Mouse (Mus musculus) retina, postnatal 7 days (tissue): ENCODE measurements at regions not wholly inside any gene's neighbourhood (a gene's known extent, or its start where the extent isn't known, plus 50 kb on each side); places are given as distances from the start of the nearest gene placed in this dataset.
A peak's percentile ranks its signal among the peaks of the same experiment; 100 is the strongest.
"Not testable (repeated sequence)": the region's sequence is repeated elsewhere in the genome, so short reads cannot be mapped to it uniquely, and the experiment has no call there.

Source experiments
- DNase-seq: peaks from one replicate; pipeline ENCODE4 v3.0.0-alpha.2; 2012; ENCODE audit warnings: low read depth, low spot score

DNA sequence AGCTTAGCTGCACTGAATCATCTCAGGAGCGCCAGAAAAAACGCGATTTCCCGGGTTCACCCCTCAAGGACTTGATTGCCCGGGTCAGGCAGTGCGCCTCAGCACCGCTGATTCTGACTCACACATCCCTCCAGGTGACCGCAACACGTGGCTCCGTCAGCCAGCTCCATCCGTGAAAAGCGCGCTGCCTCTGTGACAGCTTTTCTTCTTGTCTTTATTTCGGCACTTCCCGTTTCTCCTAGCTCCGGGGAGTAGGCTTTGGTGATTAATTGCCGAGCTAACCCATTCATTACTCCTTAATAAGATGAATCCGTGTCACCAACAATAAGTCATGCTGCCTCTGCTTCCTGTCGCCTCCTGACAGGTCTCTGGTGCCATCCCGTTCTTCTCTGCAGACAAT is 108.6 kb downstream of the Katnal1 start:
- DNase-seq: no peak

DNA sequence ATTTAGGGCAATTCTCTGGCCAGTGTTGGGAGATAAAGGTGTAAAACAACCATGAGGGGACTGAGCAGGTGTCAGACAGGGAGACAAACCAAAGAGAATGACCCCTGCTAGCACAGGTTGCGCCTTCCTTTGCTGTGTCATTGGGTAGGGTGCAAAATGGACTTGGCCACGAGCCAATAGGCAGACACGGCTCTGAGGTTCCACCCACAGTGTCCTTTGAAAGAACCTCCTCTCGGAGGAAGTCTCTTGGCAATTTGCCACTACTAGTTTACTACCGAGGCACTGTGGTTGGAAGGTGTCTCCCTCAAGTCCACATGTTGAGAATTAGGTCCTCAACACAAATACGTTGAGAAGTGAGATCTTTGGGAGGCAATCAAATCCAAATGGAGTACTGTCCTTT is 109.7 kb downstream of the Katnal1 start:
- DNase-seq: no peak

DNA sequence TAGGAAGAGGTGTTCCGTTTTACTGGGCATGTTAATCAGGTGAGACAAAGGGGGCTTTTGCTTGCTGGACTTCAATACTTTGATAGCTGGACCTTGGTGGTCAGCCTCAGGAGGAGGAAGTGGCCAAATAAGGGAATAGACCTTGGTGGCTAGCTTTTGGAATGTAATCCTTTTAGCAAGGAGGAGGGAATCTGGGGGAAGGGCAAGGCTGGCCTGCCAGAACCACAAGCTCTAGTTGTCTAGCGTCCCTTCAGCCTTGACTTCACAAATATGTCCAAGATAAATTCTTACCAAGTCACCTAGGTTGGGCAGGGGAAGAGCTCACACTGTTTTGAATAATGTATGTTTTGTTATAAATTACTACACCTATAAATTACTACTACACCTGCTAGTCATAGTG is 110.4 kb downstream of the Katnal1 start:
- no peak for DNase-seq

DNA sequence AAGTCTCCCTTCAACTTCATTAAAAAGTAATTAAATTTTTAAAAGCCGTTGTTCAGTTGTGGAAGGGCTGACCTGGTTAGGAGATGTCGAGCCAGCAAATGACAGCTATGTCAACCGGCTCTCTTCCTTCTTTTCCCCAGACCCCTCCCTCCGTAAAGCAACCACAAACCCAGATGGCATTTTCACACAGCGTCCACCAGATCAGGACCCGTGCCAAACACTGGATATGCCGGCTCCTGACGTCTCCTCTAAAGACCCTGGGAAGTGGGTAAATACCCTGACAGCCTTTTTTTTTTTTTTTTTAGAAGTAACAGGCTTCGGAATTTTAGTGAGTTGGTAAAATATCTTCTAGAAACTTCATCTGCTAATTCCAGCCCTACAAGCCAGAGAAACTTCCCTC is 116.3 kb downstream of the Katnal1 start:
- DNase-seq: no peak

DNA sequence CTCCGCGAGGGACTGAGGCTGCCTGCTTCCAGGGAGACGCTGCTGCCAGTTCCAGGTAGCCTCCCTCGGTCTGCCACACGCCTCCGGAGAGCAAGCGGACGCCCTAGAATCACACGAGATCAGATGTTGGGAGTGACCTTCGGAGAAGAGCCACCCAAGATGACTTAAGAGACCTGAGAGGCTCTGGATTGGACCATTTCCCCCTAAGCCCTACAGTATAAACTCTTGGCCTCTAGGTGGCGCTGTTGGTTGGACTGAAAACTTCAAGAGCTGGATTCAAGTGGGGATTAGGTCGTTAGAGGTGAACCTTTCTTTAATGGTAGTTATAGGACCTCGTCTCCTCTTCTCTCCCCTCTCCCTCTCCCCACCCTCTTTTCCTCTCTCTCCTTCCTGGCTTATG is 117.1 kb downstream of the Katnal1 start:
- DNase-seq: peak; percentile 84

DNA sequence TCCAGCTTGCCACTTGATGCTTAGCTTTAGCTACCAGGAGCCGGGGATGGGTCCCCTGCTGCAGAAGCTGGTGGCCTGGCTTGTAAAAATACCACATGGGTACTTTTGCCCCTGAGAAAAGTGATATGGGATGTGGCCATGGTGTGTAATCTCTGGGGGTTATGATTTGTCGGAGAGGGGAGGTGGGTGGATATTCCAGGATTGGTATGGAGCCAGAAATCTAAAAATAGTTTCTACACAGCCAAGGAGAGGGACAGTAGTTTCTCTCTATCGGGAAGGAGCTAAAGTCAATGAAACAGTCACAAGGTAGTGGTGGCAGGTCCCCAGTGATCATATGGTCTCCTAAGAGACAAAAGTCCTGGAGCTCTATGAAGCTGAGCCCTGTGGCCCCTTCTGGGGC is 119.6 kb downstream of the Katnal1 start:
- DNase-seq: no peak

DNA sequence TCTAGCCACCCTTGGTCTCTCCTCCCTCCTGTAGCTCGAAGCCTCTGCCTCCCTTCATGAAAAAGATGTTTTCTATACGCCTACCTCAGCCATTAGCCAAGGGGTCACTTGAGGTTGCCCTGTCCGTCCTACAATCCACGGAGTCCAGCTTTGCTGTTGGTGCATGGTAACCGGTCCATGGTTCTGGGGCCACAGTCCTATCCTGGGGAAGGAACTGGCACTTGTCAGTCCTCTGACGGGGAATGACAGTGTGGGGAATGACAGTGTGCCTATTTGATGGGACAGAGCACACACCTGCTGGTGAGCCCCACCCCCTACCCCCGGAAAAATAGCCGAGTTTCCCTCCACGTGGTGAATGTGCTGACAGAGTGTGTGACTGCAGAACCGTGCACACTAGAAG is 120.1 kb downstream of the Katnal1 start:
- no peak for DNase-seq

DNA sequence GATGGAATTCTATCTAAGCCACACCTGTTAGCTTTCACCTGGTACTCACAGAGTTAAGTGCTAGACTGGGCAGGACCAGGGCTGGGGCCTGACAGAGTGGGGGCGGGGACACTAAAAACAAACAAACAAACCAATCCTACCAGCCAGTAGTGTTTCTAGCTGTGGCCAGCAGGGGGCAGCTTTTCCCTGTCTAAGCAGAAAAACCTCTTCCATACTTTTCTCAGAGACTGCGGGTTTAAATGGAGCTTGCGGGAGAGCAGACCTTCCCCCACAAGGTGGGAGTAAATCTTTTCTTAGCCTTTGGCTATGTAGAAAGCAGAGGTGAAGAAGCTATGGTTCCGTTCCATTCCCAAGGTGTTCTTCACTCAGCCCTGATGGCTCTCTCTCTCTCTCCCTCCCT is 120.7 kb downstream of the Katnal1 start:
- peak; percentile 53 for DNase-seq

DNA sequence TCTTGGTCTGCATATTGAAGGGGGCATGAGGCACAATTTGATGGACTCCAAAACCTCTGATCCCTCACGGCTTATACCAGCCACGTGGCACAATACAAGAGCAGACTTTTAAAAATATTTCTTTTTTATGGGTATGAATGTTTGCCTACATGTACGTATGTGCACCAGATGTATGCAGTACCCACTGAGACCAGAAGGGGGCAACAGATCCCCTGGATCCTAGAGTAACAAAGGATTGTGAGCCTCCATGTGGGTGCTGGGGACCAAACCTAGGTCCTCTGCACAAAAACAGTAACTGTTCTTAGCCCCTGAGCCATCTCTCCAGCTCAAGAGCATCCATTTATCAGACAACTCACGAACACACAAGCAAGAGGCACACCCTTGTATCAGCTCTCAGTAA is 121.5 kb downstream of the Katnal1 start:
- DNase-seq: no peak

DNA sequence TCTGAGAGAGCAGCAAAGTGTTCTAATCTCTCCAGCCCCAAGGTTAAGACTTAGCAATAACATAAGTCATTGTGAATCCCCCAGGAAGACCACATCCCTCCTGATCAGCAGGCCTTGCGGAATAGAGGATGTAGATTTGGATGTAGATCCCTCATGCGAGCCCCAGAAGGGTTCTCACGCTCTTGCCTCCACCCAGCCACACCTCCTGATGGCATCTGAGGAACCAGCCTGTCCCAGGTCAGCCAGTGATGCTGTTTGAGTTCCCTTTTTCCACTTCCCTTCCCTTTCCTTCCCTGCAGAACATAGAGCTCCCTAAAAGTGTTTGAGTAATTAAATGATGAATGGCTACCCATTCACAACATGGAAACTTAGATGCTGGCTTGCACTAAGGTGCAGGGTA is 124.1 kb downstream of the Katnal1 start:
- DNase-seq: no peak

DNA sequence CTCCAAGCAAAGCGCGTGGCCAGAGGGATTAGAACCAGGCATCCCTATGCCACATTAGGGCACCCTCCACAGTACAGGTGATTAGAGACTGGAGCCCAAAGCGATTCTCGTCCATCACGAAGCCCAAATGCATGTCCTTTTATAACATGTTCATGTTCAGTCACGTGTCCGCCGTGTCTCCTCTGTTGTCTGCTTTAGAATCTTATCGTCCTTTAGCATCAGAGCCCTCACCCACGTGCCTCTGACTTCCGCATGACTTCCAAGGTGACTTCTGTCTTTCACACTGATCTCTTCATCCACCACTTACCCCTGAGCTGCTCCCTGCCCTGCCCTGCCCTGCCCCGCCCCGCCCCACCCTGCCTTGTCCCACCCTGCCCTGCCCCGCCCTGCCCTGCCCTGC is 125.3 kb downstream of the Katnal1 start:
- DNase-seq: no peak

DNA sequence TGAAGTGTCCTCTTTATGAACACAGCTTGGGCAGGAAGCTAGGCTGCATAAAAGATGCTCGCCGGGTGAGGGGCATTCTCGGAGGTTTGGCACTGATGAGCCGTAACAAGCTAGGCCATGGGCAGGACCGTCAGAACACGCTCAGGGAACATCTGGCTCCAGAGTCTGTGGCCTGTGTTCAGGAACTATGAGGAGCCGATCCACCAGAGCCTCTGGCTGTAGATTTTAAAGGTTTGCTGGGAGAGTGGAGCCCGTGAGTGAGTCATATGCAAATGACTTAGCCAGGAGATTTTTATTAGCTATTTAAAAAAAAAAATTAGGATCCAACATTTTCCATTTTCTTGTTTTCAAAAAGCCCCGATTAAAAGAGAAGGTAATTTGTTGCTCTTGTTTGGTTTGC is 126.4 kb downstream of the Katnal1 start:
- no peak for DNase-seq

DNA sequence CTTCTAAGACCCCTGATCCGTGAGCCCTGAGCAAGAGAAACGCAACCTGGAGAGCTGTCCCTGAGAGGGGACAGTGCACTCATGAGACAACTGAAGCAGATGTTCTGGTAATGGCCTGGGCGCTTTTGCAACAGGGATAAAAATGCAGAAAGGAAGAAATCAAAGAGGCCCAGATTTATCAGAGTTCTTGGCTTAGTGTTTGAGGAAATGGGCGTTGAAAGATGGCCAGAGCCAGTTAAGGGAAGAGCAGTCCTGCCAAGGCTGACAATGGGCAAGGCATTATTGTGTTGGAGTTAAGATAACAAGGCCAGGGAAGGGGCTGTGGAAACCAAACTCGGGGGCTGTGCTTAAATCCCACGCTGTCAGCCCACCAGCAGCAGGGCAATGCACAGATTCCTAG is 130.6 kb downstream of the Katnal1 start:
- DNase-seq: no peak

DNA sequence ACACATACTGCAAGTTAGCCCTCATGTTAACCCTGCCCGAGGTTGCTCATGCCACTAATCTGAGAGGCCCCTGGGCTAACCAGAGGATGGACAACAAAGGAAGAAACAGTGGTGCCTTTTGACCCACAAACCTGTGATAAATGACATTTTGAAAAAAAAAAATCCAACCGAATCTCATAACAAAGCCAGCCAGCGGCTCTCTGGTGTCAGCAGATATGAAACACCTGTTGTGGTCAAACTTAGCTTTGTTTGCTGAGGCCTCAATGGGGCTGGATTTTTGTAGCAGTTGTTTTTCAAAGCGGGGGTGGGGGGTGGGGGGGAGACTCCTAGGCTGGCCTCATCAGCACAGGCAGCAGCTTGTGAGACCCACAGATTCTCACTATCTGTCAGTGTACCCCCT is 133.0 kb downstream of the Katnal1 start:
- no peak for DNase-seq

DNA sequence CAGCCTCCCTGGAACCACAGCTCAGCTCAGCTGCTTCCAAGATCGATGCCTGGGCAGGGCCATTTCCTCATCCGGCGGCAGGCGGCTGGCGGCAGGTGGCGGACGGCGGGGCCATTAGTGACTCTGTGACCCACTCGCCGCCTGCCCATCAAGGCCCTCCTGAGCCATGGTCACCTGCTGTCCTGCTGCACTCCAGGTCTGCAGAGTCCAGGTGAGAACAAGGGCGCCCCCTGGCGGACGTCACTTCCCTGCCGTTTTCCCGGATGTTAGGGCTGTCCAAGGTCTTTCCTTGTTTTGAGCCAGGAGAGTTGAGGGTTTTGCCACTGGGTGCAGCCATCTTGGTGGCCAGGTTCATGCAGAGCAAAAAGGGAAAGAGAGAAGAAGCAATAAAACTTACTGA is 134.7 kb downstream of the Katnal1 start:
- peak; percentile 49 for DNase-seq

DNA sequence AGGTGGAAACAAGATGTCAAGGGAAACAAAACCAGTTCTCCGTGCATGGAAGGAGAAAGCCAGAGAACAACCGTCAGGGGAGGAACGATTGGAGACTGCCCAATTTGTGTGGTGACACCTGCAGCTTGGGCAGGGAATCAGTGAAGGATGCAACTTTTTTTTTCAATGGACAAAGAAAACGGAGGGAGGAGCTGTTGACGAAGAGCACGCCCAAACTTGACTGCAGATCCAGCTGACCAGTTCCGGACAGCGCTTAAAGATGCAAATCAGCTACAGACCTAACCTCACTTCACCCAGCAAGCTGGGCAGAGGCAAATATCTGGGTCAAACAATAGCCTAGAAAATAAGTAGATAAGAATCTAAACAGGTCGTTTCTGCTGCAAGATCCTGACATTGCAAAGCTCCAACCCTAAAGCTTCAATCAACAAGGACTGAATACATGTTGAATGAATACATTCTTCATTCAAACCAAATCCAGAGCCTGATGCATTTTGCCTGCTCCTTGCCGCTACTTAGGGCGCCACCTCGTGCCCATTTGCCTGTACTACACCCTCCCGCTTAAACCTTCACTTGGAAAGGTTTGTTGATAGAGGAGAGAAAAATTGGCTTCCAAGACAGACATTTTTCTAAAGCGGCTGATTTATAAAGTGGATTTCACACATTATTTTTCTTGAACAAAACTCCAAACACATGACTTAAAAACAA is 136.2 kb downstream of the Katnal1 start:
- DNase-seq: peak; percentile 63

DNA sequence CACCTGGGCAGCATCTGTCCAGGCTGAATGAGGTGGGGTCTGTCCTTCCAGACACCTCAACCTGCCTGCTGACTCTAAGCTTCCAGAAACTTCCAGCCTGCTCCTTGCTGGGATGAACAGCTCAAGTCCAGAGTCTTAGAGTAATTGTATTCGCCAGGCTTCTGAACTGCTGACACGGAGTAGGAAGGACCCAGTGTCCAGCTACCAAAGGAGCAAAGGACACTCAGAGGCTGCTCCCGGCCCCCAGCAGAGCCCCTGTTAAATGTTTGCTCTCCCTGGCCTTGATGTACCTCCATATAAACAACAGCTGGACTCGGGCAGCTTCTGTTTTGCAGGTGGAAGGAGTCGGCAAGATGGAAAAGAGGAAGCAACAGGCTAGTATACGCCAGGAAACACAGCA is 137.5 kb downstream of the Katnal1 start:
- no peak for DNase-seq

DNA sequence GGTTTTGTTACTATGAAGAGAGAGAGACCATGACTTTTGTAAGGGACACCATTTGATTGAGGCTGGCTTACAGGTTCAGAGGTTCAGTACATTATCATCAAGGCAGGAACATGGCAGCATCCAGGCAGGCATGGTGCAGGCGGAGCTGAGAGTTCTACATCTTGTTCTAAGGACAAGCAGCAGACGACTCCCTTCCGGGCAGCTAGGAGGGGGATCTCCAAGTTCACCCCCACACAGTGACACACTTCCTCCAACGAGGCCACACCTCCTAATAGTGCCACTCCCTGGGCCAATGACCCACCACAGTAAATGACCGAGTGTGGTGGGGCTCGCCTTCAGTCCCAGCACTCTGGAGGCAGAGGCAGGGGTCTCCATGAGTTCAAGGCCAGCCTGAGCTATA is 138.8 kb downstream of the Katnal1 start:
- DNase-seq: not testable (repeated sequence)

DNA sequence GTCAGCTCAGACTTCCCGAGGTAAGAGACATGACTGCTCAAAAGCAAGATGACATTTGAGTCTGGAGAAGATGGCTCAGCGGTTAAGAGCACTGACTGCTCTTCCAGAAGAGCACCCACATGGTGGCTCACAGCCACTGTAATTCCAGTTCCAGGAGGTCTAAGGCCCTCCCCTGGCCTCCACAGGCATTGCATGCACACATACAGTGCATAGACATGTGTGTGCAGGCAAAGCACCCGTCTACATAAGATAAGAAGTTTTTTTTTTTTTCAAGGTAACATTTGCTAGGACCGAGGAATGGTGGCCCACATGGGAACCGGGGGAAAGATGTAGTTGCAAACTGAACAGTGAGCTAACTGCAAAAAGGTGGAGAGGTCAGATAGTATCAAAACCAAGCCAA is 139.3 kb downstream of the Katnal1 start:
- no peak for DNase-seq

DNA sequence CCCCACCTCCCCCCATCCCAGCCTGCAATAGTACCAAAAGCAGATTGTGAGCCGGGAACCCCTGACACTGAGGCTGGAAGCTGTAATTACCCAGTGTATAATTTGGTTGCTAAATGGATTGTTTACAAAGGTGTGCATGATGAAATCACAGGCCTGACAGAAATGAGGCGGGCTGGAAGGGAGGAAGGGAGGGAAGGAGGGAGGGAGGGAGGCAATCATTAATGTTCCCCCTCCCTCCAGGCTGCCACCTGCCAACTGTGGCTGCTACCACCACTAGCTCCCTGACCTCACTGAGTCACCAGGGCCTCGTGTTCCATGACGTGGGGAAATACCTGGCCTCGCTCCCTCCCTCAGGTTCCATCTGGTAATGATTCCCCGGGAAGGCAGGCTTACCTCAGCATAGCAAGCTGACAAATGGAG is 140.0 kb downstream of the Katnal1 start:
- DNase-seq: no peak

DNA sequence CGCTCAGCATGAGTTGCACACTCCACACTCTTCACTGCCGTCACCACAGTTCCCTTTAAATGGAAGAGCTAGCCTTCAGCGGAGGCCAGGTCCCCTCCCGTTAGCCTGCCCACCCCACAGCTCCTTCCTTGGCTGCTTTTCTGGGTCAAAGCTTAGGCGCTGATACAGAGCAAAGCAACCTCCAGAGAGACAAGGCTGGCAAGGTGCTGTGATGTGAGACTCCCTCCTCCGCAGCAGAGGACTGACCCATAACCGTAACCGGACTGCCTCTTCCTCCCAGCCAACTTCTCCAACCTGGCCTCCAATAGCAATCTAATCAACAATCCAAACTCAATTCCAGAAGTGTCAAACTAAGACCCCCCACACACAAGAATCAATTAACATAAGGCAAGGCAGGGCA is 140.4 kb downstream of the Katnal1 start:
- DNase-seq: no peak

DNA sequence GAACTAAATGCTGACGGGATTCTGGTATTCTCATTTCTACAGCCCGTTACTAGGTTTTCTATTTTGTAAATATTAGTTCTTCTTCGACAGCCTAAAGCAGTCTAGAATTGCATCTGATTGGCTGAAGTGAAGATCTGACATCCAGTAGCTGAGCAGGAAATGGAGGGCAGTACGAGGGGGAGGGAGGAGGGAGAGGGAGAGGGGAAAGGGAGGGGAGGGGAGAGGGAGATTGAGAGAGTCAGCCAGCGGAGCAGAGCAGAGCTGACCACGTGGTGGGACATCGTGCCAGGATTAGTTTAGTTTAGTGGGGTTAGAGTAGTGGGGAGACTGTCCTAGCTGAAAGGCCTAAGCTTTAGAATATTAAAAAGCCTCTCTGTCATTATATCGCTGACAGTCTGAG is 141.8 kb downstream of the Katnal1 start:
- peak; percentile 35 for DNase-seq

DNA sequence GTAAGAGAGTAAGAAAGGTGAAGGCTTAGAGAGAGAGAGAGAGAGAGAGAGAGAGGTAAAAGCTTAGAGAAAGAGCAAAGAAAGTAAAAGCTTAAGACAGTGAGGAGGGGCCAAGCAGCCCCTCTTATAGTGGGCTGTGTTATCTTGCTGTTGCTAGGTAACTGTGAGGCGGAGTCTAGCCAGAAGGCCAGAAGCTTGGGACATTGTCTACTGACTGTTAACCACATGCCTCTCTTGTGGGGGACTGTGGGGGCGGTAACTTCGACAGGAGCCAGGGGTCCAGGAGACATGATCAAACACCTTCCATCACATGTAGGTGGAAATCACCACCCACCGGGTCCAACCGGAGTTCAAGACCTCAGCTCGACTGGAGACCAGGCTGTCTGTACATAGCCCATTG is 148.0 kb downstream of the Katnal1 start:
- DNase-seq: not testable (repeated sequence)
